Mouse (Mus musculus) forebrain, embryonic 14.5 days (tissue): ENCODE results near the gene Elf2. TPM values are rescaled to one million over a fixed set of nuclear protein-coding genes. Genes with fewer than 3 reads are reported as not detected.
"Not testable (repeated sequence)": the region's sequence is repeated elsewhere in the genome, so short reads cannot be mapped to it uniquely, and the experiment has no call there.

Experiments
- ATAC-seq: fragments of 200-750 bp; cut with Nextera tagmentation; 2 replicates; pipeline ENCODE4 v1.8.0; 2017; ENCODE audit warnings: mild to moderate bottlenecking, moderate library complexity
- DNase-seq: peaks from one replicate; pipeline ENCODE4 v3.0.0-alpha.2; 2015; ENCODE audit warnings: low spot score
- H3K27ac ChIP-seq: fragments of 300-500 bp; sonication (generic); 2 replicates; pipeline ENCODE4 v1.5.1; 2014; ENCODE audit warnings: low read depth, mild to moderate bottlenecking, control low read depth, low read length, moderate library complexity
- H3K27me3 ChIP-seq: fragments of 300-500 bp; sonication (generic); replicated peaks from 2 replicates; pipeline ENCODE4 v1.6.1; 2014; ENCODE audit warnings: low read length, control low read depth, mixed read lengths; ENCODE audit not compliant: control insufficient read depth, insufficient read depth
- H3K36me3 ChIP-seq: fragments of 300-500 bp; sonication (generic); 2 replicates; pipeline ENCODE4 v1.6.1; 2014; ENCODE audit warnings: low read length, control low read depth; ENCODE audit not compliant: control insufficient read depth, insufficient read depth
- H3K4me1 ChIP-seq: fragments of 300-500 bp; sonication (generic); 2 replicates; pipeline ENCODE4 v1.6.1; 2014; ENCODE audit warnings: antibody characterized with exemption, low read length, control low read depth; ENCODE audit not compliant: control insufficient read depth, insufficient read depth
- H3K4me2 ChIP-seq: fragments of 300-500 bp; sonication (generic); 2 replicates; pipeline ENCODE4 v1.6.1; 2014; ENCODE audit warnings: mild to moderate bottlenecking, control low read depth, low read length
- H3K4me3 ChIP-seq: fragments of 300-500 bp; sonication (generic); 2 replicates; pipeline ENCODE4 v1.5.1; 2014; ENCODE audit warnings: low read depth, low read length, control low read depth
- H3K9ac ChIP-seq: fragments of 300-500 bp; sonication (generic); 2 replicates; pipeline ENCODE4 v1.6.1; 2014; ENCODE audit warnings: mild to moderate bottlenecking, low read length, control low read depth, moderate library complexity
- H3K9me3 ChIP-seq: fragments of 300-500 bp; sonication (generic); replicated peaks from 2 replicates; pipeline ENCODE4 v1.6.1; 2016; ENCODE audit warnings: low read length, control low read depth, mixed read lengths; ENCODE audit not compliant: control insufficient read depth
- WGBS: fragments of 180-500 bp; shearing (Covaris S2); extraction: QIAGEN DNeasy Blood & Tissue Kit; methylation state at CpG from one replicate; pipeline ENCODE4 v1.1.7; 2014; 5-methylcytosine and 5-hydroxymethylcytosine counted together
- polyA plus RNA-seq: library from polyadenylated mRNA; unstranded; fragments of >200 nt; fragmentation: Nextera tagmentation; extraction: Ambion mirVana; gene quantifications from 2 replicates; pipeline ENCODE4 v1.2.1, GENCODE M21; 2014

The Elf2 gene
- polyA plus RNA-seq, 1 experiment from 2014 or later, result 49.9 TPM

- Histone ChIP-seq H3K36me3 (no peaks in the 10 kb centered on the region), H3K9ac (peak overlapping the region; percentile 59), H3K27me3 (no peaks in the 10 kb centered on the region), H3K9me3 (no peaks in the 10 kb centered on the region), H3K4me3 (peak overlapping the region; percentile 32), H3K4me1 (peaks cover 5% of the 10 kb centered on the region; the same call in 1 of the 2 replicates), H3K4me2 (peak overlapping the region; percentile 74), H3K27ac (no peak overlapping the region)
- ATAC-seq, result peak; percentile 96
- WGBS, result 6% methylated on average over 31 of the region's 31 CpGs
- peak; percentile 92 for DNase-seq
These were observed 24.4 kb upstream of the Elf2 start for GRCm38 (mm10) chr3:51364703-51365516.

GRCm38 (mm10) chr3:51361066-51361465, 20.6 kb upstream of the Elf2 start:
- H3K4me2 ChIP-seq, result no peak overlapping the region
- 23% methylated on average over 9 of the region's 9 CpGs for WGBS
- H3K27ac ChIP-seq, result no peak overlapping the region
- DNase-seq, result no peak
- H3K27me3 ChIP-seq, result 0 out of 2 replicates have a peak, but pooled peaks cover 8% of the 10 kb centered on the region
- H3K4me3 ChIP-seq, result no peak overlapping the region
- H3K9ac ChIP-seq, result no peak overlapping the region
- peaks cover 5% of the 10 kb centered on the region; the same call in 1 of the 2 replicates for H3K4me1 ChIP-seq
- ATAC-seq, result no peak
- H3K9me3 ChIP-seq, result no peaks in the 10 kb centered on the region
- no peaks in the 10 kb centered on the region for H3K36me3 ChIP-seq

DNA sequence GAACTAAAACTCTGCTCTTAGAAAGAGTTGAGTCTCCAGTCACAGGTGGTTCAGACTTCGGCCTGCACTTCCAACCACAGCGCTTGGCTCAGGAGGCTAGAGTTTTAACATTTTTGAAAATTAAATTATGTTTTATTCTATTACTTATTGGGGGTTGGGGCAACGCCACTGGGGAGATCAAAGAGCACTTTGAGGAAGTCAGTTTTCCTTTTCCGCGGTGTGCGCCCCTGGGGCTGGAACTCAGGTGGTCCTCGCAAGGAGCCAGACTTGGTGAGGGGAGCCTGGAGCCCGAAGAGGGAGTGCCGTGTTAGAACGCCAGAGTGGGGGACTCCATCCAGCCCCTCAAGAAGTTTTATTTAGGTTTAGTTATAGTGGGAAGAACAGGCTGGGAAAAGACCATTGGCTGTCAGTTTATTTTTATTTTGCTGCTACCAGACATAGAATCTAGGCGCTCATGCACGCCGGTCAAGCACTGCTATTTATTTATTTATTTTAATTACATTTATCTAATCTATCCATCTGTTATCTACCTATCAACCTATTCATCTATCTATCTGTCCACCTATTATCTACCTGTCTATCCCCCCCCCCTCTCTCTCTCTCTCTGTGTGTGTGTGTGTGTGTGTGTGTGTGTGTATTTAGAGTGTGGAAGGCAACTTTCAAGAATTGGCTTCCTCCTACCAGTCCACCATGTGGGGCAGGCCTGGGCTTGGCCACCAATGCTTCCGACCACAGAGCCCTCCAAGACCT, 19.3 kb upstream of the Elf2 start:
- Histone ChIP-seq H3K36me3 (no peaks in the 10 kb centered on the region), H3K4me2 (peak overlapping the region; percentile 59), H3K27me3 (0 out of 2 replicates have a peak, but pooled peaks cover 8% of the 10 kb centered on the region), H3K9me3 (no peaks in the 10 kb centered on the region), H3K4me3 (no peak overlapping the region), H3K9ac (no peak overlapping the region), H3K4me1 (peaks cover 1% of the 10 kb centered on the region; the same call in 1 of the 2 replicates), H3K27ac (no peak overlapping the region)
- 35% methylated on average over 14 of the region's 14 CpGs for WGBS
- ATAC-seq (no peak), DNase-seq (no peak)

- peak overlapping the region; percentile 53 for H3K9ac ChIP-seq
- 0 out of 2 replicates have a peak, but pooled peaks cover 8% of the 10 kb centered on the region for H3K27me3 ChIP-seq
- peak overlapping the region; percentile 38 for H3K4me3 ChIP-seq
- WGBS, result under 1% methylated on average over 49 of the region's 50 CpGs
- H3K4me2 ChIP-seq, result peak overlapping the region; percentile 59
- no peaks in the 10 kb centered on the region for H3K4me1 ChIP-seq
- no peaks in the 10 kb centered on the region for H3K36me3 ChIP-seq
- H3K27ac ChIP-seq, result no peak overlapping the region
- DNase-seq, result peak; percentile 58
- peak; percentile 57 for ATAC-seq
- no peaks in the 10 kb centered on the region for H3K9me3 ChIP-seq
These were observed 18.4 kb upstream of the Elf2 start for GRCm38 (mm10) chr3:51358660-51359557.

DNA sequence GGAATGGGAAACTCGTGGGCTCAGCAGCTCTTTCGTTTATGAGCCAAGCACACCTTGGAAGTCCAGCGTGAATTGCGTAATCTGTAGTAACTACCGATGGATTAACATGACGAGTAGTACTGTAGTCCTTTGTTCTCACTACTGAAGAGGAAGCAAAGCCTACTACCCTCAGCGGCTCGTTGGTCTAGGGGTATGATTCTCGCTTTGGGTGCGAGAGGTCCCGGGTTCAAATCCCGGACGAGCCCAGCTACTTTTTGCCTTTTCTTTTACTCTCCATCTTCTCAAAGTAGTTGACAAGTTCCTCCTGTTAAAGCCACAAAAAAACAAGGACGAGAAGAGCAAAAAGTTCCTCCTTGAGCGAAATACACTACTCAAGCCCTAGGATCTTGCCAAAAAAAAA, 17.7 kb upstream of the Elf2 start:
- WGBS, result under 1% methylated on average over 15 of the region's 15 CpGs
- no peaks in the 10 kb centered on the region for H3K9me3 ChIP-seq
- peak overlapping the region; percentile 59 for H3K4me2 ChIP-seq
- ATAC-seq, result peak; percentile 50; the same call in 1 of the 2 replicates
- 0 out of 2 replicates have a peak, but pooled peaks cover 8% of the 10 kb centered on the region for H3K27me3 ChIP-seq
- no peaks in the 10 kb centered on the region for H3K4me1 ChIP-seq
- peak overlapping the region; percentile 38 for H3K4me3 ChIP-seq
- H3K9ac ChIP-seq, result no peak overlapping the region
- no peaks in the 10 kb centered on the region for H3K36me3 ChIP-seq
- peak; percentile 59 for DNase-seq
- H3K27ac ChIP-seq, result no peak overlapping the region

- WGBS, result 15% methylated on average over 14 of the region's 14 CpGs
- no peak for DNase-seq
- Histone ChIP-seq H3K27me3 (0 out of 2 replicates have a peak, but pooled peaks cover 8% of the 10 kb centered on the region), H3K9me3 (no peaks in the 10 kb centered on the region), H3K4me2 (peak overlapping the region; percentile 59), H3K4me3 (peak overlapping the region; percentile 38; the same call in 1 of the 2 replicates), H3K27ac (no peak overlapping the region), H3K36me3 (no peaks in the 10 kb centered on the region), H3K4me1 (no peaks in the 10 kb centered on the region), H3K9ac (no peak overlapping the region)
- no peak for ATAC-seq
These were observed 17.2 kb upstream of the Elf2 start for GRCm38 (mm10) chr3:51357624-51358023.

- WGBS, result 45% methylated on average over 5 of the region's 5 CpGs
These were observed 16.6 kb upstream of the Elf2 start for GRCm38 (mm10) chr3:51357078-51357477.

DNA sequence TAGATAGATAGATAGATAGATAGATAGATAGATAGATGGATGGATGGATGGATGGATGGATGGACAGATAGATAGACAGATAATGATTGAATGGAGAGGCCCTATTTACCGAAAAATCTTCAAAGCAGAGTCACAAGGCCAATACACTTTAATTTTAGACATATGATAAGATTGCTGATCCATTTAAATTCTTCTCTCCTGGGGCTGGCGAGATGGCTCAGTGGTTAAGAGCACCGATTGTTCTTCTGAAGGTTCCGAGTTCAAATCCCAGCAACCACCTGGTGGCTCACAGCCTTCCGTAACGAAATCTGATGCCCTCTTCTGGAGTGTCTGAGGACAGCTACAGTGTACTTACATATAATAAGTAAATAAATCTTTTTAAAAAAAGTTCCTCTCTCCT, 14.5 kb upstream of the Elf2 start:
- WGBS, result 88% methylated on average over 6 of the region's 6 CpGs
- not testable (repeated sequence) for DNase-seq, ATAC-seq

More at GRCm38 (mm10) chr3:51357078-51357477, 16.6 kb upstream of the Elf2 start:
- Histone ChIP-seq H3K27ac (no peak overlapping the region), H3K4me1 (no peaks in the 10 kb centered on the region), H3K27me3 (0 out of 2 replicates have a peak, but pooled peaks cover 8% of the 10 kb centered on the region), H3K36me3 (no peaks in the 10 kb centered on the region), H3K4me3 (no peak overlapping the region), H3K9ac (no peak overlapping the region), H3K9me3 (no peaks in the 10 kb centered on the region), H3K4me2 (no peak overlapping the region)
- DNase-seq (no peak), ATAC-seq (no peak)

More for the DNA sequence above, 14.5 kb upstream of the Elf2 start:
- not testable (repeated sequence) for H3K4me1 ChIP-seq, H3K9me3 ChIP-seq, H3K27ac ChIP-seq, H3K36me3 ChIP-seq, H3K4me3 ChIP-seq, H3K4me2 ChIP-seq, H3K27me3 ChIP-seq, H3K9ac ChIP-seq
